Mouse (Mus musculus) hindbrain, embryonic 15.5 days (tissue): ENCODE measurements around the gene Mxra7. TPM values are rescaled to one million over a fixed set of nuclear protein-coding genes. Genes with fewer than 3 reads are reported as not detected.

Source experiments
- ATAC-seq: fragments of 200-750 bp; cut with Nextera tagmentation; 2 replicates; pipeline ENCODE4 v1.8.0; 2017; ENCODE audit warnings: low read depth, moderate number of reproducible peaks, moderate TSS enrichment; ENCODE audit not compliant: low FRiP score
- H3K27ac ChIP-seq: fragments of 300-500 bp; sonication (generic); replicated peaks from 2 replicates; pipeline ENCODE4 v1.5.1; 2015; ENCODE audit warnings: mild to moderate bottlenecking, inconsistent platforms
- H3K27me3 ChIP-seq: fragments of 300-500 bp; sonication (generic); 2 replicates; pipeline ENCODE4 v1.6.1; 2015; ENCODE audit warnings: control low read depth, inconsistent platforms
- H3K36me3 ChIP-seq: fragments of 300-500 bp; sonication (generic); 2 replicates; pipeline ENCODE4 v1.6.1; 2015; ENCODE audit warnings: control low read depth, inconsistent platforms
- H3K4me1 ChIP-seq: fragments of 300-500 bp; sonication (generic); replicated peaks from 2 replicates; pipeline ENCODE4 v1.6.1; 2015; ENCODE audit warnings: control low read depth, inconsistent platforms
- H3K4me2 ChIP-seq: fragments of 300-500 bp; sonication (generic); 2 replicates; pipeline ENCODE4 v1.6.1; 2015; ENCODE audit warnings: moderate library complexity, mild to moderate bottlenecking, inconsistent platforms
- H3K4me3 ChIP-seq: fragments of 300-500 bp; sonication (generic); 2 replicates; pipeline ENCODE4 v1.5.1; 2015; ENCODE audit warnings: mild to moderate bottlenecking, inconsistent platforms
- H3K9ac ChIP-seq: fragments of 300-500 bp; sonication (generic); 2 replicates; pipeline ENCODE4 v1.6.1; 2015; ENCODE audit warnings: inconsistent platforms
- H3K9me3 ChIP-seq: fragments of 300-500 bp; sonication (generic); 2 replicates; pipeline ENCODE4 v1.6.1; 2016; ENCODE audit warnings: control low read depth, inconsistent platforms
- WGBS: fragments of 180-500 bp; shearing (Covaris S2); methylation state at CpG from one replicate; pipeline ENCODE4 v1.1.7; 2015; 5-methylcytosine and 5-hydroxymethylcytosine counted together
- polyA plus RNA-seq: library from polyadenylated mRNA; unstranded; fragments of >200 nt; fragmentation: Nextera tagmentation; extraction: Ambion mirVana; gene quantifications from 2 replicates; pipeline ENCODE4 v1.2.1, GENCODE M21; 2015

Gene Mxra7
- polyA plus RNA-seq, 1 experiment from 2014 or later: 41.5 TPM

DNA sequence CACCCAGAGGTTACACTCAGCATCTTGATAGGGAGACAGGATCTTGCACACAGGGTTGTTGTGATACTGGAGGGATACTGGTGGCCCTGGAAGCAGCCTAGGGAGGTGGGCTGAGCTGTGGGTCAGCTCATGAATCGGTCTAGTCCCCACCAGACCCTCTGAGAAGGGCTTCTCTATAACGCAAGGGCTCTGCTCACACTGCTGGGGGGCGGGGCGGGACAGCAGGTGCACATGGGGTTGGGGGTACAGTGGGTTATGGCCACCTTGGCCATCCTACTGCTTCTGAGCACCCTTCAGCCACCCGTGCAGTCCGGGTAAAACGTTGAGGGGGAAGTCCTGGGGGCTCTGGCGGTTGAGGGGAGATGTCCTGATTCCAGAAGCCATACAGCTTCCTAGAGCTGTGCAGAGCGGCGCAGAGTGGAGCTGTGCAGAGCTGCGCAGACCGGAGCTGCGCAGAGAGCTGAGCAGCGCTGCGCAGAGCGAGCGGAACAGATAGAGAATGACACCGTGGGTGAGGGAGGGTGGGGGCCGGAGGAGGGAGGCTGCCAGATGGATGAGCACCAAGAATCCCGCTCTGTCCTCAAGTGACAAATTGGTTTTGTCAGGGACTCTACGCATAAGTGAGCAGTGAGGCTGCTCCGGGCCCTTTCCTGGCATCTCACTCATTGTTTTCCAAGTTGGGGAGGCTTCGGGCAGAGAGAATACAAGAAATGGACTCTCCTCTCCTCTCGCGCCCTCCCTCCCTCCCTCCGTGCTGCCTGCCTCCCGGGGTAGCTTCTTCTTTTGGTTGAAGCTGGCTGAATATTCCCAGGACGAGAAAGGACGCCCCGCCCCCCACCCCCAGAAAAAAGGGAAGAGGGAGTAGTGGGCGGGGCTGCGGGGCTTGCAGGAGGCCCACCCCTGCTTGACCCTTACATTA, 16.6 kb downstream of the Mxra7 start:
- H3K9me3 ChIP-seq: no peaks in the 10 kb centered on the region
- H3K9ac ChIP-seq: peak overlapping the region; percentile 50
- H3K4me3 ChIP-seq: peak overlapping the region; percentile 25
- ATAC-seq: peak; percentile 94
- peaks cover 78% of the 10 kb centered on the region for H3K4me1 ChIP-seq
- H3K27ac ChIP-seq: peak overlapping the region; percentile 98
- no peaks in the 10 kb centered on the region for H3K27me3 ChIP-seq
- H3K4me2 ChIP-seq: peak overlapping the region; percentile 62
- H3K36me3 ChIP-seq: no peaks in the 10 kb centered on the region
- WGBS: 8% methylated on average over 30 of the region's 32 CpGs

DNA sequence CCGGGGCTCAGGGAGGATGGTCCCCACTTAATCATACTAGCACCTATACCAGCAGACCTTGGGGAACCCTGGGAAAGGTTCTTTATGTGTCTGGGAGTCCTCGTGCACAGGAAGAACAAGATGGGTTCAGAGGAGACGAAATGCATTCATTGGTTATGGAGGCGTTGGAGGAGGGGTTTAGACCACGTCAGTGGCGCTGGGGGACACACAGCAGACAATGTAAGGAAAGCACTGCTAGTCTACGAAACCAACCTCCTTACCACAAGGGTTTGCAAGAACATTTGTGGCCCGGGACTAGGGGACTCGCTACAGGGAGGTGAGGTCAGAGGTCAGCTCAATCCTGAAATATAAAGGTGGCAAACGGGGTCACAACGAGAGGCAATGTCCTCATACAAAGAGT, 17.3 kb downstream of the Mxra7 start:
- ATAC-seq: peak; percentile 28
- H3K36me3 ChIP-seq: no peaks in the 10 kb centered on the region
- peak overlapping the region; percentile 98 for H3K27ac ChIP-seq
- H3K4me3 ChIP-seq: peak overlapping the region; percentile 25
- H3K4me2 ChIP-seq: peak overlapping the region; percentile 62
- H3K9ac ChIP-seq: peak overlapping the region; percentile 50
- H3K4me1 ChIP-seq: peaks cover 78% of the 10 kb centered on the region
- no peaks in the 10 kb centered on the region for H3K9me3 ChIP-seq
- no peaks in the 10 kb centered on the region for H3K27me3 ChIP-seq
- 17% methylated on average over 11 of the region's 11 CpGs for WGBS

GRCm38 (mm10) chr11:116809520-116809919, 18.3 kb downstream of the Mxra7 start:
- ATAC-seq: no peak
- H3K4me3 ChIP-seq: no peak overlapping the region

GRCm38 (mm10) chr11:116808811-116809395, 18.9 kb downstream of the Mxra7 start:
- H3K27me3 ChIP-seq: no peaks in the 10 kb centered on the region
- ATAC-seq: no peak
- H3K4me1 ChIP-seq: peaks cover 62% of the 10 kb centered on the region
- H3K27ac ChIP-seq: 0 out of 2 replicates have a peak overlapping the region, but pooled peaks have one; percentile 98
- no peak overlapping the region for H3K9ac ChIP-seq
- no peak overlapping the region for H3K4me3 ChIP-seq
- 66% methylated on average over 11 of the region's 11 CpGs for WGBS
- no peaks in the 10 kb centered on the region for H3K9me3 ChIP-seq
- no peak overlapping the region for H3K4me2 ChIP-seq
- H3K36me3 ChIP-seq: no peaks in the 10 kb centered on the region

More at GRCm38 (mm10) chr11:116809520-116809919, 18.3 kb downstream of the Mxra7 start:
- WGBS: 72% methylated on average over 8 of the region's 8 CpGs
- Histone ChIP-seq H3K4me2 (no peak overlapping the region), H3K27ac (0 out of 2 replicates have a peak overlapping the region, but pooled peaks have one; percentile 98), H3K4me1 (peaks cover 68% of the 10 kb centered on the region), H3K9ac (no peak overlapping the region), H3K36me3 (no peaks in the 10 kb centered on the region), H3K9me3 (no peaks in the 10 kb centered on the region), H3K27me3 (no peaks in the 10 kb centered on the region)

- 28% methylated on average over 7 of the region's 7 CpGs for WGBS
- H3K9ac ChIP-seq: no peak overlapping the region
- no peaks in the 10 kb centered on the region for H3K9me3 ChIP-seq
- no peaks in the 10 kb centered on the region for H3K27me3 ChIP-seq
- H3K4me1 ChIP-seq: peaks cover 54% of the 10 kb centered on the region
- ATAC-seq: no peak
- no peak overlapping the region for H3K4me2 ChIP-seq
- no peak overlapping the region for H3K4me3 ChIP-seq
- no peaks in the 10 kb centered on the region for H3K36me3 ChIP-seq
- H3K27ac ChIP-seq: no peak overlapping the region; the same call in 1 of the 2 replicates
Observed at GRCm38 (mm10) chr11:116807938-116808606, 19.8 kb downstream of the Mxra7 start.

- H3K27me3 ChIP-seq: no peaks in the 10 kb centered on the region
- peaks cover 48% of the 10 kb centered on the region for H3K4me1 ChIP-seq
- H3K9me3 ChIP-seq: no peaks in the 10 kb centered on the region
- no peak overlapping the region for H3K9ac ChIP-seq
- no peak overlapping the region for H3K4me2 ChIP-seq
- H3K27ac ChIP-seq: no peak overlapping the region
- H3K36me3 ChIP-seq: no peaks in the 10 kb centered on the region
- ATAC-seq: no peak
- H3K4me3 ChIP-seq: no peak overlapping the region
- WGBS: 67% methylated on average over 2 of the region's 3 CpGs
Observed at GRCm38 (mm10) chr11:116807526-116807925, 20.3 kb downstream of the Mxra7 start.

GRCm38 (mm10) chr11:116807116-116807515, 20.7 kb downstream of the Mxra7 start:
- no peak overlapping the region for H3K27ac ChIP-seq
- H3K27me3 ChIP-seq: no peaks in the 10 kb centered on the region
- no peak overlapping the region for H3K4me3 ChIP-seq
- no peak overlapping the region for H3K4me2 ChIP-seq
- H3K9ac ChIP-seq: no peak overlapping the region
- H3K36me3 ChIP-seq: no peaks in the 10 kb centered on the region
- H3K9me3 ChIP-seq: no peaks in the 10 kb centered on the region
- H3K4me1 ChIP-seq: peaks cover 44% of the 10 kb centered on the region
- 61% methylated on average over 7 of the region's 7 CpGs for WGBS
- no peak for ATAC-seq

DNA sequence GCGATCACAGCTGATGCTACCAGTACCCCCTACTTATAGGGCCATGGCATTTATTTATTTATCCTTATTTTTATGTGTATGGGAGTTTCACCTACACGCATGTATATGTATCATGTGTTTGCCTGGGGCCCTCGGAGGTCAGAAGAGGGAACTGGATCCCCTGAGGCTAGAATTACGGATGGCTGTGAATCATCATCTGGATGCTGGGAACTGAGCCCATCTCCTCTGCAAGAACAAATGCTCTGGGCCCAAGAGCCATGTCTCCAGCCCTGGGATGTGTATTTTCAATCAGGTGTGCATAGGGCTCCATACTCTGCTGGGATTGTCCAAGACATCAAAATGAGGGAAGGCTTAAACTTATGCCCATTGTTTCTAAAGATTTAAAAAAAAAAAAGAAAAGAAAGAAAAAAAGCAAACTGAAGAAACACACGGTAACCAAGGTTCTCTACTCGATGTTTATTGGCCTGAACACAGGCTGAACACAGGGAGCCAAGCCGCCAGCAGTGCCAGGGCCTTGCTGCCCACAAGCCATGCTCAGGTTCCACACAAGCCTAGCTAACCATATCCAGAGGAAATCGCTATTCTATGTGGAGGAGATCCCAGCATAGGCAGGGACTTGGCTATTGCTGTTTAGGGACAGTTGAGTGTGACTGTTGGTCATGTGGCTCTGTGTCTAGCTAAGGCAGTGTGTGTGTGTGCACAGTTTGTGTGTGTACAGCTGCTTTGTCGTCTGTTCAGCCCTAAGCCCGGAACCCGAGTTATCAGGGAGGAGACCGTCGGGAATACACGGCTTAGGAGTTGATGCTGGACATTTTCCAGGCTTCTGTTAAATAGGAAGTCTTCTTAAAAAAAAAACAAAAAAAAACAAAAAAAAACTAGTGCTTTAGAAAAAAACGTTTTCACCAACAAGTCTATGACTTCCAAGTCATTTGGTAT, 21.4 kb downstream of the Mxra7 start:
- no peaks in the 10 kb centered on the region for H3K27me3 ChIP-seq
- no peaks in the 10 kb centered on the region for H3K36me3 ChIP-seq
- H3K4me2 ChIP-seq: no peak overlapping the region
- no peaks in the 10 kb centered on the region for H3K9me3 ChIP-seq
- H3K27ac ChIP-seq: no peak overlapping the region
- no peak overlapping the region for H3K4me3 ChIP-seq
- ATAC-seq: no peak
- 75% methylated on average over 15 of the region's 15 CpGs for WGBS
- no peak overlapping the region for H3K9ac ChIP-seq
- peaks cover 38% of the 10 kb centered on the region for H3K4me1 ChIP-seq

DNA sequence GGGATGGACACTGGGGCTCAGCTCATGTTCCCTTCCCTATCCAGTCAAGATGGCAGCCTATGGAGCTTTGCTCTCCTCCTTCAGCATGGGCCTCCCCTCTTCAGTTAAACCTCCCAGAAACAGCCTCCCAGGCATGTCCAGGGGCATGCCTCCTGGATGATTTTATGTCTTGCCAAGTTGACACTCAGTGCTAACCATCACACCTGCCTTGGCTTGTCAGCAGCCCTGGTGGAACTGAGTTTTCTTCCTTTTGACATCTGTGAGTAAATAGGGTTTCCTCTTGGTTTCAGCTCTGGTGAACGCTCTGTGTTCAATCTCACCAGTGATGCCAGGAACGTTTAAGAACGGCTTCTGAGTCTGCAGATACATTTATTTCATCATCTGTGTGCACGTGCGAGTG, 25.1 kb downstream of the Mxra7 start:
- no peak overlapping the region for H3K27ac ChIP-seq
- no peak overlapping the region for H3K4me2 ChIP-seq
- 82% methylated on average over 5 of the region's 5 CpGs for WGBS
- ATAC-seq: no peak
- H3K27me3 ChIP-seq: no peaks in the 10 kb centered on the region
- no peak overlapping the region for H3K9ac ChIP-seq
- H3K4me3 ChIP-seq: no peak overlapping the region
- H3K9me3 ChIP-seq: no peaks in the 10 kb centered on the region
- no peaks in the 10 kb centered on the region for H3K36me3 ChIP-seq
- H3K4me1 ChIP-seq: peaks cover 4% of the 10 kb centered on the region

DNA sequence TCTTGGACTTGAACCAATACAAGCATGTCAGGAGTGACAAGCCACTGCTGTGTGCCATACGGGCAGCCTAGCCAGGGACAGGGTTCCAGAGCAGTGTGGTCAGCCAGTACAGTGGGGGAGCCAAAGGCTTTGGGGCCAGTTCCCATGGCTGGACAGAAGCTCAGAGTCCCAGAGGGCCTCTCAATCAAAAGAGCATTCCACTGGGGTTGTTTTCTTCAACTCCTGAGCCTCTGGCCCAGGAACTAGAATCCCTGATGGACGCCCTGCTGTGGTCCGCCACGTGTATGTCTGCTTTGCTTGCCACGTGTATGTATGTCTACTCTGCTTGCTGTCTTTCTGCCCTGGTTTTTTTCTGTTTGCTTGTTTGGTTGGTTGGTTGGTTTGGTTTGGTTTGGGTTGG, 26.7 kb downstream of the Mxra7 start:
- no peak for ATAC-seq
- no peaks in the 10 kb centered on the region for H3K36me3 ChIP-seq
- no peaks in the 10 kb centered on the region for H3K27me3 ChIP-seq
- no peak overlapping the region for H3K27ac ChIP-seq
- H3K4me3 ChIP-seq: no peak overlapping the region
- no peaks in the 10 kb centered on the region for H3K9me3 ChIP-seq
- H3K4me1 ChIP-seq: no peaks in the 10 kb centered on the region
- H3K4me2 ChIP-seq: no peak overlapping the region
- no peak overlapping the region for H3K9ac ChIP-seq
- WGBS: 72% methylated on average over 5 of the region's 5 CpGs

- no peak overlapping the region for H3K9ac ChIP-seq
- no peak overlapping the region for H3K27ac ChIP-seq
- ATAC-seq: no peak
- no peak overlapping the region for H3K4me3 ChIP-seq
- no peaks in the 10 kb centered on the region for H3K27me3 ChIP-seq
- H3K9me3 ChIP-seq: no peaks in the 10 kb centered on the region
- no peak overlapping the region for H3K4me2 ChIP-seq
- WGBS: 83% methylated on average over 5 of the region's 5 CpGs
- no peaks in the 10 kb centered on the region for H3K36me3 ChIP-seq
- no peaks in the 10 kb centered on the region for H3K4me1 ChIP-seq
Observed at GRCm38 (mm10) chr11:116799364-116799763, 28.5 kb downstream of the Mxra7 start.
